Mouse (Mus musculus) heart, postnatal 0 days (tissue): ENCODE measurements around the gene Slc44a5.

Experiments
- CTCF ChIP-seq: IDR thresholded peaks from 2 replicates; pipeline ENCODE4 v1.5.1; 2016; ENCODE audit warnings: antibody characterized with exemption, control low read depth, low read depth
- EP300 ChIP-seq: IDR thresholded peaks from 2 replicates; pipeline ENCODE4 v1.6.1; 2016; ENCODE audit warnings: antibody characterized with exemption, low read depth

- TF ChIP-seq CTCF (no peak), EP300 (no peak)
These were observed 32.8 kb upstream of the Slc44a5 start for GRCm38 (mm10) chr3:153940486-153940885.
